Mouse (Mus musculus): Measurements from ENCODE around the gene Tax1bp3.

The Tax1bp3 gene

GRCm38 (mm10) chr11:73176608-73177508, at the start of gene Tax1bp3, which contains the start of gene Emc6:
Tax1bp3 (plus strand) TSS chr11:73177083.
Emc6 (minus strand) TSS chr11:73177037.
- peak; percentile 92 to 93 for DNase-seq (ENCODE audit: low spot score in 2 of 2)

- DNase-seq (ENCODE audit: low spot score in 2 of 2): peak; percentile 11 to 33
These were observed 45.9 kb upstream of the Tax1bp3 start for GRCm38 (mm10) chr11:73131020-73131419.

- DNase-seq (ENCODE audit: low spot score in 2 of 2): no peak
These were observed 43.9 kb upstream of the Tax1bp3 start for GRCm38 (mm10) chr11:73132999-73133398.

GRCm38 (mm10) chr11:73134222-73134621, 42.7 kb upstream of the Tax1bp3 start:
- no peak for DNase-seq (ENCODE audit: low spot score in 2 of 2)

- DNase-seq (ENCODE audit: low spot score in 2 of 2): no peak
These were observed 40.3 kb upstream of the Tax1bp3 start for GRCm38 (mm10) chr11:73136587-73136986.

- no peak for DNase-seq (ENCODE audit: low spot score in 2 of 2)
These were observed 39.8 kb upstream of the Tax1bp3 start for GRCm38 (mm10) chr11:73137116-73137515.

- peak; percentile 83 to 89 for DNase-seq (ENCODE audit: low spot score in 2 of 2)
These were observed 39.0 kb upstream of the Tax1bp3 start, which contains the start of gene Haspin for GRCm38 (mm10) chr11:73137591-73138501. Haspin (minus strand) TSS chr11:73138294.

GRCm38 (mm10) chr11:73144261-73144681, 32.6 kb upstream of the Tax1bp3 start:
- DNase-seq (ENCODE audit: low spot score in 2 of 2): no peak

- DNase-seq (ENCODE audit: low spot score in 2 of 2): no peak
These were observed 30.6 kb upstream of the Tax1bp3 start for GRCm38 (mm10) chr11:73146026-73146974.

GRCm38 (mm10) chr11:73146975-73147365, 29.9 kb upstream of the Tax1bp3 start:
- DNase-seq (ENCODE audit: low spot score in 2 of 2): no peak

GRCm38 (mm10) chr11:73148209-73148608, 28.7 kb upstream of the Tax1bp3 start:
- no peak for DNase-seq (ENCODE audit: low spot score in 2 of 2)

GRCm38 (mm10) chr11:73155071-73155470, 21.8 kb upstream of the Tax1bp3 start:
- DNase-seq (ENCODE audit: low spot score in 2 of 2): no peak

- no peak for DNase-seq (ENCODE audit: low spot score in 2 of 2)
These were observed 16.7 kb upstream of the Tax1bp3 start, which contains the start of gene P2rx5 for GRCm38 (mm10) chr11:73159957-73160810. P2rx5 (plus strand) TSS chr11:73160421.

GRCm38 (mm10) chr11:73160811-73161200, 16.1 kb upstream of the Tax1bp3 start:
- no peak for DNase-seq (ENCODE audit: low spot score in 2 of 2)

GRCm38 (mm10) chr11:73161616-73162015, 15.3 kb upstream of the Tax1bp3 start:
- DNase-seq (ENCODE audit: low spot score in 2 of 2): no peak

GRCm38 (mm10) chr11:73162284-73162683, 14.6 kb upstream of the Tax1bp3 start:
- DNase-seq (ENCODE audit: low spot score in 2 of 2): no peak

- no peak for DNase-seq (ENCODE audit: low spot score in 2 of 2)
These were observed 8.8 kb upstream of the Tax1bp3 start for GRCm38 (mm10) chr11:73168071-73168470.

GRCm38 (mm10) chr11:73168576-73168975, 8.3 kb upstream of the Tax1bp3 start:
- DNase-seq (ENCODE audit: low spot score in 2 of 2): no peak

GRCm38 (mm10) chr11:73169231-73169630, 7.7 kb upstream of the Tax1bp3 start:
- peak; percentile 36 to 64 for DNase-seq (ENCODE audit: low spot score in 2 of 2)

- no peak for DNase-seq (ENCODE audit: low spot score in 2 of 2)
These were observed 4.7 kb upstream of the Tax1bp3 start for GRCm38 (mm10) chr11:73172186-73172585.
